Mouse (Mus musculus): ENCODE measurements around the gene Cd4. TPM values are rescaled to one million over a fixed set of nuclear protein-coding genes. Genes with fewer than 3 reads are reported as not detected.
"Not testable (repeated sequence)": the region's sequence is repeated elsewhere in the genome, so short reads cannot be mapped to it uniquely, and the experiment has no call there.

The Cd4 gene
- polyA plus RNA-seq, 1 experiment: 2.7 TPM

DNA sequence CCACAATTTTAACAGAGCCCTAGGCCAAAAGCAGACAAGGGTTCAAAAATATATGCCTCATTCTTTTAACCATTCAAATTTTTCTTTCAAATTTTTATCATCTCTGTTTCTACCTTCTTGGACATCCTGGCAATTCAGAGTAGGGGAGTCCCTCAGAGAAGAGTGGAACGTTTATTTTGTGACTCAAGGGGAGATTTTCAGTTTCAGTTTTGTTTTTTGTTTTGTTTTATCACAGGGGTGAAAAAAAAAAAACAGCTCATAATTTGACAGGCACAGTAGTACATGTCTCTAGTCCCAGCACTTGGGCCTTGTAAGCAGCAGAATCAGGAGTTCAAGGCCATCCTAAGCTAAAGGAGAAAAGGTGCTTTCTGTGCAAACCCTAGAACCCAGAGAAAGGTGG lies 19.7 kb upstream of the Cd4 start:
- Histone ChIP-seq H3K4me3 (replicated peaks; ENCODE audit: extremely low read depth, low read depth, low read length) (no peak overlapping the region), H3K4me1 (ENCODE audit: control insufficient read depth, insufficient read depth, low read length) (peaks cover 3% of the 10 kb centered on the region)
- 38% methylated on average over 1 of the region's 1 CpGs for WGBS
- TF ChIP-seq CTCF (IDR thresholded peaks at IDR 0.05; ENCODE audit: insufficient read depth, low read length) (no peak), POLR2A (IDR thresholded peaks at IDR 0.05; ENCODE audit: borderline replicate concordance, extremely low read depth, low read depth, low read length) (no peak)
- no peak for DNase-seq

DNA sequence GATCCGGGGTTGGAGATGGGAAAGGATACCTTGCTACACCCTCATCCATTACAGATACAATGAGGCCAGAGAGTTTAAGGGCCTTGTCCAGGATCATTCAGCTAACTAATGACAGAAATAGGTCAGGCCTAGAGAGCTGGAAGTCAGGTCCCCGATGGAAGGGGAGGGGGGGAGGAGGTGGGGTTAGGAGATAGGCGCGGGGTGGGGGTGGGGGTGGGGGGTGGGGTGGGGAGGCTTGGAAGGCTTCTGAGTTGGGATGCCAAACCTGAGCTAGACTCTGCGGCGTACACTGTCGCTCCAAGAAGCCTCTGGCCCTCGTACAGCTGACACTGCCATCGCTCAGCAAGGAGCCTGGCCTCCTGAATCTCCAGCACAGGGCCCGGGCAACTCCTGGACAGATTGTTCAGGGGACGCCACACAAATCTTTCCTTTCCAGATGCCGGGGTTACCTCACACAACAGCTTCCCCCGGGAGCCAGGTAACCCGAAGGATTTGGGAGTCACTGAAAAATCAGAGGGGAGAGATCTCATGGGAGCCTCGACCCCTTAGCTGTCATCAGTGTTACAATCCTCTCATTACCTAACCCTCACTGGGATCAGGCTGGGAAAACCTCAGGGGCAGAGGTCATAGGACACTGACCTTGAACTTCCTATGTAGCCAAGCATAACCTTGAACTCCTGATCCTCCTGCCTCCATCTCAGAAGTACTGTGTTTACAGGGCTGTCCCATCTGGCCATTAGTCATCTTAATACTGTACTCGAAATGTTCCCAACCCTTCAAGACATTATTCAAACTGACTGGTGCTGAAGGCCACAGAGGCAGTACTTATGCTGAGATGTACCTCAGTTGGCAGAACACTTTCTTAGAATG lies 17.2 kb upstream of the Cd4 start:
- WGBS: 48% methylated on average over 15 of the region's 16 CpGs
- H3K4me3 ChIP-seq (replicated peaks; ENCODE audit: extremely low read depth, low read depth, low read length): no peak overlapping the region
- no peak for DNase-seq
- TF ChIP-seq POLR2A (IDR thresholded peaks at IDR 0.05; ENCODE audit: borderline replicate concordance, extremely low read depth, low read depth, low read length): no peak
- TF ChIP-seq CTCF (IDR thresholded peaks at IDR 0.05; ENCODE audit: insufficient read depth, low read length): no peak
- peaks cover 3% of the 10 kb centered on the region for H3K4me1 ChIP-seq (ENCODE audit: control insufficient read depth, insufficient read depth, low read length)

DNA sequence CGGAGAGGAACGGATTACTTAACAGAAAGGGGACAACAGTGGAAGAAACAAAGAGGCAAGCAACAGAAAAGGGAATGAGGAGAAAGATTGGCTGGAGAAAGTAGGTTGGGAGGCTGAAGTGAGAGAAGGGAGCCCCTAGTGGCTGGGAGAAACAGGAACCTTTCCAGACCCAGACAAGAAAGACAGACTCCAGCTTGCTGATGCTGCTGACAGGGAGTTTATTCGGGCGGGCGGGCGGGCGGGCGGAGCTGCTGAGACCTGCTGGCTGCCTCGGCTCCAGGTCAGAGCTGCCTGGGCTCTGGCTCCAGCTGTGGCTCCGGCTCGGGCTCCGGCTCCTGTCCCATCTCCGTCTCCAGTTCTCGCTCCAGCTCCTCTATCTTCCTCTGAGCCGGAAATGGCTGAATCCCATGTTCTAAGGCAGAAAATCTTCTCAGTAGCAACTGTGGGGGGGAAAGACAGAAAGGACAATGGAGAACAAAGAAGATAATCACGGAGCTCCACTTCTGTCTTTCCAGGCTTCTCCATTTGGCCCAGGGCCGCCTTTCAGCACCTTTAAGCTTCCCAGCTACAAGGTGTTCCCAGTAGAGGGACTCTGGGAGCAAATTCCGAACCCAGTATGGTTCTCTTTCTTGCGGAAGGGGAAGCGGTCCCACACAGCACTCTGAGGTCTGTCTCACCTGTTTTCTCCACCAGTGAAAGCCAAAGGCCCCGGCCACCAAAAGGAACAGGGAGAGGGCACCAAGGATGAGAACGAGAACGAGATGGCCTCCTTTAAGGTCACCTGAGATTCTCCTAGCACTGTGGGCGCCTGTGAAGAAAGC lies 16.4 kb upstream of the Cd4 start:
- WGBS: 15% methylated on average over 24 of the region's 24 CpGs

DNA sequence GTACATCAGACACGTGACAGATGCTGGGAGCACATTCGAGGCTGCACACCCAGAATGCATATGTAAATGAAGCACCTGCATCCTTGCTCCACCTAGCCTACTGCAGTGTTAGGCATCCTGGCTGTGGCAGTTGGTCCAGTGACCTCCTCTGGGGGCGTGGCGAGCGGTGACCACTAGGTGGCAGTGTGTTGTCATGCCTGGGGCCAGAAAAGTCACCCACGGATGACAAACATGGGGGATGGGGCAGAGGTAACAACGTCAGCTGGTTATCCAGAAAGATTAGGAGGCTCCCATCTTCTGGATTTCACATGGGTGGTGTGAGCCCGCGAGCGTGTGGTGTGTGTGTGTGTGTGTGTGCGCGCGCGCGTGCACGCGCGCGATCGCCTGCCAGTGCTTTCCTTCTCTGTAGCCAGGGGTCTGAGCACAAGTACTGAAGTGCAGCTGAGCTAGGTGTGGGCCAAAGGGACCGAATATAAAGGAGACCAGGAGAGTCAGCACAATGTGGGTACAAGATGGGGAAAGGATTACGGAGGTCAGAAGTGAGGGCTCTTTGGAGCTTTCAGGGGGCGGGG lies 15.6 kb upstream of the Cd4 start:
- TF ChIP-seq POLR2A (IDR thresholded peaks at IDR 0.05; ENCODE audit: borderline replicate concordance, extremely low read depth, low read depth, low read length) (peak; percentile 18; the same call in 1 of the 2 replicates), CTCF (IDR thresholded peaks at IDR 0.05; ENCODE audit: insufficient read depth, low read length) (peak; percentile 88)
- WGBS: under 1% methylated on average over 23 of the region's 23 CpGs
- peak overlapping the region; percentile 71 for H3K4me3 ChIP-seq (replicated peaks; ENCODE audit: extremely low read depth, low read depth, low read length)
- H3K4me1 ChIP-seq (ENCODE audit: control insufficient read depth, insufficient read depth, low read length): peaks cover 3% of the 10 kb centered on the region
- DNase-seq: peak; percentile 97

More for the DNA sequence above, 16.4 kb upstream of the Cd4 start:
- Histone ChIP-seq H3K4me3 (replicated peaks; ENCODE audit: extremely low read depth, low read depth, low read length) (peak overlapping the region; percentile 71), H3K4me1 (ENCODE audit: control insufficient read depth, insufficient read depth, low read length) (peaks cover 3% of the 10 kb centered on the region)
- TF ChIP-seq POLR2A (IDR thresholded peaks at IDR 0.05; ENCODE audit: borderline replicate concordance, extremely low read depth, low read depth, low read length): peak; percentile 48; the same call in 1 of the 2 replicates
- TF ChIP-seq CTCF (IDR thresholded peaks at IDR 0.05; ENCODE audit: insufficient read depth, low read length): peak; percentile 63
- DNase-seq: peak; percentile 56

DNA sequence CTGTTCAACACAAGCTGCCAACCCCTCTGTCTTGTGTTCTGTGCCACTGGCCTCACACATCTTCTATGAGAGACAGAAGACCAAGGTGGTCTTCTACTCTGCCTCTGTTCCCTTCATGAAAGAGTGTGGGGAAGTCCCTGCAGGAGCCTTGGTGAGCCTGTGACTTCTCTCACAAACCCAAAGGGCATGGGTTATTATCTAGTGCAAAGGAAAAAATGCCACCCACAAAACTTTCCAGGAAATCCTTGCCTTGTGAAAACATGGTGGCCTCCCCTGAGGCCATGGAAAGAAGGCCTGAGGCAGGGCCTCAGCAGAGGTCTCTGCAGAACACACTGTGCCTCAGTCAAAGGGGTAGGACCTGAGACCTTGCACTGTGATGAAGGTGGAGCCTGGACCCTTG lies 13.8 kb upstream of the Cd4 start:
- Histone ChIP-seq H3K4me1 (ENCODE audit: control insufficient read depth, insufficient read depth, low read length) (peaks cover 3% of the 10 kb centered on the region), H3K4me3 (replicated peaks; ENCODE audit: extremely low read depth, low read depth, low read length) (no peak overlapping the region)
- no peak for DNase-seq
- TF ChIP-seq POLR2A (IDR thresholded peaks at IDR 0.05; ENCODE audit: borderline replicate concordance, extremely low read depth, low read depth, low read length) (no peak), CTCF (IDR thresholded peaks at IDR 0.05; ENCODE audit: insufficient read depth, low read length) (no peak)

DNA sequence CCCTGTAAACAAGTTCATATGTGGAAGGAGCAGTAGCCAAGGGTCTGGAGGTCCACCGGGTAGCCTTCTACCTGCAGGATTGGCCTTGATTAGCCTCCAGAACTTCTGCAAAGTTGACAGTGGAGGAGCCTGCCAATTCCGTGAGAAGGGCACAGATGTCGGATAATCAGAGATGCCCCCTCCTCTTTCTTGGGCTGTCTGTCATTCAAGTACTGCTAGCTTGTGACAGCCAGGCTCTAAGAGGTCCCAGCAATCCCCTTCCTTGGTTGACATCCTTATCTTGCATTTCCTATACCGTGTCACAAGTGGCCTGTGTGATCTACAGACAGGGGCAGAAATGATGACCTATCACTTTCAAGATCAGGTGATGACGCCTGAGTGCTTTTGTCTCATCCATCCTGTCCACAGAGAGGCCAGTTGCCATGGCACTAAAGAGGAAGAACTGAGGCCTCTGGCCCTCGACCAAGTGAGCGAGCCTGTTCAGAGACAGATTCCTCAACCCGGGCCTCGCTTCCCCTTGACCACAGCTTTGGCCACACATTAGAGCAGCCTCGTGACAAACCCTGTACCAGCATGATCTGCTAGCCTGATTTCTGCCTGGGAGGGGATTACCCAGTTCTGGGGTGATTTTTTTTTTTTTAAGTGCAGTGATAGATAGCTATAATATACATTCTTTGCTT lies 12.9 kb upstream of the Cd4 start:
- Histone ChIP-seq H3K4me1 (ENCODE audit: control insufficient read depth, insufficient read depth, low read length) (peaks cover 3% of the 10 kb centered on the region), H3K4me3 (replicated peaks; ENCODE audit: extremely low read depth, low read depth, low read length) (no peak overlapping the region)
- 41% methylated on average over 10 of the region's 10 CpGs for WGBS
- TF ChIP-seq CTCF (IDR thresholded peaks at IDR 0.05; ENCODE audit: insufficient read depth, low read length): no peak
- TF ChIP-seq POLR2A (IDR thresholded peaks at IDR 0.05; ENCODE audit: borderline replicate concordance, extremely low read depth, low read depth, low read length): no peak
- DNase-seq: no peak

DNA sequence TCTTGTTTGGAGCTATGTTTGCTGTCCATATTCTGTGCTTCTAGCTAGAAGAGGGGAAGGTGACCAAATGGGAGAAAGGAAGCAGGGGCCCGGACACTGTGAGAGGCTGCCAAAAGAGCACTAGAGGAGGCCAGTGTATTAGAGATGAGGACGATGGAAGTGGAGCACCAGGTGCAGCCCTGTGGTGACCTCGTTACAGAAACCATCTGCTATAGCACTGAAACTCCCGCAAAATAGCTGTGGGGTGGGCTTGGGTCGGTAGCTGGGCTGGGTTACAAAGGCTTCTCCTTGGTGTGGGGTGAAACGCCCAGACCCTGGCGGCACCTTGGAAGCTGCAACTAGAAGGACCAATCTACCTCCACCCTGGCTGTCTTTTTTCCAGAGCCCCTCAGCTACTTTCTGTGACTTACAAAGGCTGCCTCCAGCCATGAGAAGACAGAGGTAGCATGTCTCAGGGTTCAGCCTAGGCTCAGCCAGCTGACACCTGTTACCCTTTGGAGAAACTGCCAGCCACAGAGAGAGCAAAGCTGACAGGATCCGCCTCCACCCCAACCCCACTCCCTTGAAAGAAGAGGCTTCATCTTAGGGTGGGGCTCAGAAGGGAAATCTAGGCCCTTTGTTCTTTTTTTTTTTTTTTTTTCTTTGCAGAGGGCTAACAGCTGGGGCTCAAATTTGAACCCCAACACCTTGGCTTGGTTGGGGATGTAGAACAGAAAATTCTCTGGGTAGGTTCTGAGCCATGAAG lies 12.2 kb upstream of the Cd4 start:
- H3K4me3 ChIP-seq (replicated peaks; ENCODE audit: extremely low read depth, low read depth, low read length): no peak overlapping the region
- WGBS: 61% methylated on average over 8 of the region's 8 CpGs
- H3K4me1 ChIP-seq (ENCODE audit: control insufficient read depth, insufficient read depth, low read length): peaks cover 3% of the 10 kb centered on the region
- no peak for TF ChIP-seq CTCF (IDR thresholded peaks at IDR 0.05; ENCODE audit: insufficient read depth, low read length)
- no peak for TF ChIP-seq POLR2A (IDR thresholded peaks at IDR 0.05; ENCODE audit: borderline replicate concordance, extremely low read depth, low read depth, low read length)
- no peak for DNase-seq

DNA sequence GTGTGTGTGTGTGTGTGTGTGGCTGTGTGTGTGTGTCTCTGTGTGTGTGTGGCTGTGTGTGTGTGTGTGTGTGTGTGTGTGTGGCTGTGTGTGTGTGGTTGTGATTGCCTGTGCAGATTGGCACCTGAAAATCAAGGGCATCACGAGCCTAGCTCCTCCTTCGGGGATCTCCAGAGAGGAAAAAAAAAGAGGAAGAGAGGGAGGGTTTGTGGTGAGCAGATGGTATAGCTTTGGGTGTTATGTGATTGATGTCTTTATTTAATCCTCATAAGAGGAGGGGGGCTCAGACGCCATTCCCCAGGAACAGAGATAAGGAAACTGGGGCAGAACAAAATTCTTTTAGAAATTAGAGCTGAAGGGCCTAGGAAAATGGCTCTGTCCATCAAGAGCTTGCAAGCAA lies 10.3 kb upstream of the Cd4 start:
- WGBS: 26% methylated on average over 3 of the region's 3 CpGs

DNA sequence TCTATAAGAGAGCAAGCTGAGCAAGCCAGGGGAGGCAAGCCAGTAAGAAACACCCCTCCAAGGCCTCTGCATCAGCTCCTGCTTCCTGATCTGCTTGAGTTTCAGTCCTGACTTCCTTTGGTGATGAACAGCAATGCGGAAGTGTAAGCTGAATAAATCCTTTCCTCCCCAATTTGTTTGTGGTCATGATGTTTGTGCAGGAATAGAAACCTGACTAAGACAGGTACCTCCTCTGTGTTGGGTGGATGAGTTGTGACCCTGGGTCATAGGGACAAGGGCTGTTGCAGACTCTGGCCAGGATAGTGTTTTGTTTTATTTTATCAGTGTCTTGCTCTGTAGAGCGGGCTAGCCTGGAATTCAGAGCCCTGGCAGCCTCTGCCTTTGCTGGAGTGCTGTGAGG lies 6.1 kb upstream of the Cd4 start:
- not testable (repeated sequence) for H3K4me1 ChIP-seq (ENCODE audit: control insufficient read depth, insufficient read depth, low read length); H3K4me3 ChIP-seq (replicated peaks; ENCODE audit: extremely low read depth, low read depth, low read length); DNase-seq
- WGBS: 80% methylated on average over 2 of the region's 2 CpGs

More for the DNA sequence above, 10.3 kb upstream of the Cd4 start:
- DNase-seq: no peak
- H3K4me1 ChIP-seq (ENCODE audit: control insufficient read depth, insufficient read depth, low read length): no peaks in the 10 kb centered on the region
- no peak overlapping the region for H3K4me3 ChIP-seq (replicated peaks; ENCODE audit: extremely low read depth, low read depth, low read length)
- TF ChIP-seq POLR2A (IDR thresholded peaks at IDR 0.05; ENCODE audit: borderline replicate concordance, extremely low read depth, low read depth, low read length) (no peak), CTCF (IDR thresholded peaks at IDR 0.05; ENCODE audit: insufficient read depth, low read length) (no peak)

Data from lung, adult 2 months (tissue).